Mouse (Mus musculus) MEL (cell line): ENCODE data around the gene Ift20. TPM values are rescaled to one million over a fixed set of nuclear protein-coding genes. Genes with fewer than 3 reads are reported as not detected.

Experiments
- DNase-seq: peaks from one replicate; pipeline ENCODE4 v3.0.0; 2011; ENCODE audit warnings: low read depth, low spot score
- H3K27ac ChIP-seq: 2 replicates; pipeline ENCODE4 v1.5.1; 2012; ENCODE audit warnings: low read depth, mild to moderate bottlenecking, control low read depth, low read length, moderate library complexity; ENCODE audit not compliant: control insufficient read depth
- H3K27me3 ChIP-seq, 2 experiments: fragments of 150-350 bp in 1 of 2; sonication (generic) in 1 of 2; 2 replicates each; pipeline ENCODE4 v1.6.1; 2012; ENCODE audit warnings: low read length in 2 of 2, mild to moderate bottlenecking in 2 of 2, improper control_type of control experiment in 1 of 2, moderate library complexity in 1 of 2; ENCODE audit not compliant: insufficient read depth in 2 of 2, control insufficient read depth in 1 of 2
- H3K36me3 ChIP-seq, 2 experiments: 2 replicates each; pipeline ENCODE4 v1.6.1; 2012 to 2014; ENCODE audit warnings: low read length in 2 of 2, improper control_type of control experiment in 1 of 2, inconsistent platforms in 1 of 2, mild to moderate bottlenecking in 1 of 2; ENCODE audit not compliant: insufficient read depth in 2 of 2, control insufficient read depth in 1 of 2
- H3K4me1 ChIP-seq, 2 experiments: fragments of 150-350 bp in 1 of 2; sonication (generic) in 1 of 2; 2 replicates each; pipeline ENCODE4 v1.6.1; 2012; ENCODE audit warnings: low read length in 2 of 2, improper control_type of control experiment in 1 of 2, mild to moderate bottlenecking in 1 of 2; ENCODE audit not compliant: insufficient read depth in 2 of 2, control insufficient read depth in 1 of 2
- H3K4me3 ChIP-seq, 2 experiments: fragments of 150-350 bp in 1 of 2; sonication (generic) in 1 of 2; 2 replicates each; pipeline ENCODE4 v1.5.1; 2012; ENCODE audit warnings: low read depth in 2 of 2, low read length in 2 of 2, mild to moderate bottlenecking in 2 of 2, moderate library complexity in 2 of 2, control low read depth in 1 of 2, improper control_type of control experiment in 1 of 2; ENCODE audit not compliant: control insufficient read depth in 1 of 2, insufficient read depth in 1 of 2
- H3K79me2 ChIP-seq: 2 replicates; pipeline ENCODE4 v1.6.1; 2012; ENCODE audit warnings: mild to moderate bottlenecking, low read length, moderate library complexity; ENCODE audit not compliant: control insufficient read depth, poor library complexity, insufficient read depth
- H3K9ac ChIP-seq: 2 replicates; pipeline ENCODE4 v1.6.1; 2012; ENCODE audit warnings: low read depth, mild to moderate bottlenecking, control low read depth, low read length, moderate library complexity; ENCODE audit not compliant: control insufficient read depth, poor library complexity, severe bottlenecking
- H3K9me3 ChIP-seq: fragments of 150-350 bp; sonication (generic); replicated peaks from 2 replicates; pipeline ENCODE4 v1.6.1; 2012; ENCODE audit warnings: mild to moderate bottlenecking, low read length, improper control_type of control experiment, moderate library complexity; ENCODE audit not compliant: insufficient read depth
- BHLHE40 ChIP-seq: IDR thresholded peaks from 2 replicates; pipeline ENCODE4 v1.6.1; 2012; ENCODE audit warnings: low read depth, mild to moderate bottlenecking, inconsistent platforms, low read length, improper control_type of control experiment, borderline replicate concordance
- CHD1 ChIP-seq: IDR thresholded peaks from 2 replicates; pipeline ENCODE4 v1.6.1; 2012; ENCODE audit warnings: low read depth, mild to moderate bottlenecking, inconsistent platforms, low read length, improper control_type of control experiment
- CHD2 ChIP-seq: IDR thresholded peaks from 2 replicates; pipeline ENCODE4 v1.6.1; 2011; ENCODE audit warnings: low read length, improper control_type of control experiment
- CTCF ChIP-seq, 3 experiments: IDR thresholded peaks in 2 of 3; conservative IDR thresholded peaks in 1 of 3; 2 replicates each; pipeline ENCODE4 v1.5.1; 2011 to 2012; ENCODE audit warnings: low read length in 3 of 3, low read depth in 2 of 3, mild to moderate bottlenecking in 2 of 3, improper control_type of control experiment in 1 of 3, inconsistent platforms in 1 of 3, mixed read lengths in 1 of 3, moderate library complexity in 1 of 3; ENCODE audit not compliant: control insufficient read depth in 1 of 3, insufficient read depth in 1 of 3, poor library complexity in 1 of 3, severe bottlenecking in 1 of 3
- E2F4 ChIP-seq: IDR thresholded peaks from 2 replicates; pipeline ENCODE4 v1.6.1; 2011; ENCODE audit warnings: low read depth, low read length, improper control_type of control experiment, borderline replicate concordance
- ELF1 ChIP-seq: IDR thresholded peaks from 2 replicates; pipeline ENCODE4 v1.6.1; 2014; ENCODE audit warnings: low read depth, mild to moderate bottlenecking, inconsistent platforms, low read length, improper control_type of control experiment, moderate library complexity
- EP300 ChIP-seq, 2 experiments: IDR thresholded peaks; 2 replicates each; pipeline ENCODE4 v1.6.1; 2011; ENCODE audit warnings: improper control_type of control experiment in 2 of 2, low read length in 2 of 2, low read depth in 1 of 2, mild to moderate bottlenecking in 1 of 2
- ETS1 ChIP-seq: IDR thresholded peaks from 2 replicates; pipeline ENCODE4 v1.6.1; 2012; ENCODE audit warnings: low read depth, mild to moderate bottlenecking, inconsistent platforms, low read length, improper control_type of control experiment, moderate library complexity
- GABPA ChIP-seq: IDR thresholded peaks from 2 replicates; pipeline ENCODE4 v1.6.1; 2012; ENCODE audit warnings: low read depth, mild to moderate bottlenecking, inconsistent platforms, low read length, improper control_type of control experiment, moderate library complexity
- GATA1 ChIP-seq: IDR thresholded peaks from 2 replicates; pipeline ENCODE4 v1.6.1; 2011; ENCODE audit warnings: low read depth, low read length, improper control_type of control experiment
- HCFC1 ChIP-seq: IDR thresholded peaks from 2 replicates; pipeline ENCODE4 v1.6.1; 2012; ENCODE audit warnings: low read depth, mild to moderate bottlenecking, inconsistent platforms, low read length, improper control_type of control experiment, moderate library complexity
- JUND ChIP-seq: IDR thresholded peaks from 2 replicates; pipeline ENCODE4 v1.6.1; 2011; ENCODE audit warnings: low read depth, mild to moderate bottlenecking, improper control_type of control experiment, low read length
- KAT2A ChIP-seq: conservative IDR thresholded peaks from 2 replicates; pipeline ENCODE4 v1.6.1; 2012; ENCODE audit warnings: low read depth, low read length, improper control_type of control experiment, inconsistent platforms
- MAX ChIP-seq: IDR thresholded peaks from 2 replicates; pipeline ENCODE4 v1.6.1; 2011; ENCODE audit warnings: low read length, improper control_type of control experiment
- MAZ ChIP-seq: IDR thresholded peaks from 2 replicates; pipeline ENCODE4 v1.6.1; 2012; ENCODE audit warnings: low read depth, mild to moderate bottlenecking, inconsistent platforms, low read length, improper control_type of control experiment
- MEF2A ChIP-seq: IDR thresholded peaks from 2 replicates; pipeline ENCODE4 v1.6.1; 2014; ENCODE audit warnings: low read depth, mild to moderate bottlenecking, inconsistent platforms, low read length, improper control_type of control experiment; ENCODE audit not compliant: poor library complexity, insufficient replicate concordance, severe bottlenecking; ENCODE audit errors: extremely low read depth
- MXI1 ChIP-seq: IDR thresholded peaks from 2 replicates; pipeline ENCODE4 v1.6.1; 2011; ENCODE audit warnings: mild to moderate bottlenecking, low read depth, low read length, improper control_type of control experiment
- MYB ChIP-seq: IDR thresholded peaks from 2 replicates; pipeline ENCODE4 v1.6.1; 2011; ENCODE audit warnings: mild to moderate bottlenecking, low read depth, low read length, improper control_type of control experiment
- MYC ChIP-seq: IDR thresholded peaks from 2 replicates; pipeline ENCODE4 v1.6.1; 2011; ENCODE audit warnings: low read depth, mild to moderate bottlenecking, low read length, improper control_type of control experiment, moderate library complexity
- NELFE ChIP-seq: IDR thresholded peaks from 2 replicates; pipeline ENCODE4 v1.6.1; 2011; ENCODE audit warnings: low read depth, low read length, improper control_type of control experiment
- NRF1 ChIP-seq: IDR thresholded peaks from 2 replicates; pipeline ENCODE4 v1.6.1; 2014; ENCODE audit warnings: low read depth, mild to moderate bottlenecking, inconsistent platforms, low read length, improper control_type of control experiment, moderate library complexity; ENCODE audit not compliant: poor library complexity, insufficient read depth, severe bottlenecking
- POLR2A ChIP-seq, 2 experiments: IDR thresholded peaks; 2 replicates each; pipeline ENCODE4 v1.6.1; 2011 to 2012; ENCODE audit warnings: low read length in 2 of 2, mild to moderate bottlenecking in 2 of 2, control low read depth in 1 of 2, improper control_type of control experiment in 1 of 2, low read depth in 1 of 2, moderate library complexity in 1 of 2; ENCODE audit not compliant: control insufficient read depth in 1 of 2, insufficient read depth in 1 of 2, poor library complexity in 1 of 2
- POLR2AphosphoS2 ChIP-seq: IDR thresholded peaks from 2 replicates; pipeline ENCODE4 v1.6.1; 2011; ENCODE audit warnings: low read length, improper control_type of control experiment
- POLR2AphosphoS5 ChIP-seq: IDR thresholded peaks from 2 replicates; pipeline ENCODE4 v1.6.1; 2012; ENCODE audit warnings: low read depth, borderline replicate concordance, mild to moderate bottlenecking, inconsistent platforms, low read length, moderate library complexity, mixed read lengths
- RAD21 ChIP-seq: IDR thresholded peaks from 2 replicates; pipeline ENCODE4 v1.6.1; 2011; ENCODE audit warnings: mild to moderate bottlenecking, low read depth, low read length, improper control_type of control experiment
- RCOR1 ChIP-seq: IDR thresholded peaks from 2 replicates; pipeline ENCODE4 v1.6.1; 2012; ENCODE audit warnings: low read depth, mild to moderate bottlenecking, inconsistent platforms, low read length, improper control_type of control experiment
- SIN3A ChIP-seq: IDR thresholded peaks from 2 replicates; pipeline ENCODE4 v1.6.1; 2012; ENCODE audit warnings: low read length, improper control_type of control experiment, inconsistent platforms
- SMC3 ChIP-seq: IDR thresholded peaks from 2 replicates; pipeline ENCODE4 v1.6.1; 2011; ENCODE audit warnings: low read depth, low read length, improper control_type of control experiment
- TAL1 ChIP-seq: IDR thresholded peaks from 2 replicates; pipeline ENCODE4 v1.6.1; 2012; ENCODE audit warnings: mild to moderate bottlenecking, inconsistent platforms, low read length, moderate library complexity, mixed read lengths
- TBP ChIP-seq: IDR thresholded peaks from 2 replicates; pipeline ENCODE4 v1.8.0; 2011; ENCODE audit warnings: low read depth, low read length, improper control_type of control experiment
- TCF12 ChIP-seq: IDR thresholded peaks from 2 replicates; pipeline ENCODE4 v1.6.1; 2014; ENCODE audit warnings: low read depth, mild to moderate bottlenecking, inconsistent platforms, low read length, improper control_type of control experiment, moderate library complexity
- USF1 ChIP-seq: IDR thresholded peaks from 2 replicates; pipeline ENCODE4 v1.6.1; 2014; ENCODE audit warnings: low read depth, mild to moderate bottlenecking, inconsistent platforms, low read length, improper control_type of control experiment, moderate library complexity
- USF2 ChIP-seq, 2 experiments: IDR thresholded peaks; 2 replicates each; pipeline ENCODE4 v1.6.1; 2011 to 2012; ENCODE audit warnings: improper control_type of control experiment in 2 of 2, low read length in 2 of 2, borderline replicate concordance in 1 of 2, inconsistent platforms in 1 of 2, low read depth in 1 of 2, mild to moderate bottlenecking in 1 of 2; ENCODE audit not compliant: insufficient read depth in 1 of 2
- ZC3H11A ChIP-seq: IDR thresholded peaks from 2 replicates; pipeline ENCODE4 v1.6.1; 2012; ENCODE audit warnings: low read depth, mild to moderate bottlenecking, inconsistent platforms, low read length, improper control_type of control experiment
- ZMIZ1 ChIP-seq: IDR thresholded peaks from 2 replicates; pipeline ENCODE4 v1.6.1; 2012; ENCODE audit warnings: low read depth, mild to moderate bottlenecking, inconsistent platforms, low read length, improper control_type of control experiment, moderate library complexity
- ZNF384 ChIP-seq: IDR thresholded peaks from 2 replicates; pipeline ENCODE4 v1.6.1; 2012; ENCODE audit warnings: low read depth, mild to moderate bottlenecking, inconsistent platforms, low read length, improper control_type of control experiment
- polyA plus RNA-seq, 2 experiments: library from polyadenylated mRNA; stranded (reverse) in 1 of 2; unstranded in 1 of 2; fragments of >175 nt in 1 of 2; fragments of >200 nt in 1 of 2; gene quantifications; 2 replicates each; pipeline versions ENCODE4 v1.2.1 to v1.2.4; 2012; ENCODE audit warnings: low replicate concordance in 2 of 2, low read depth in 1 of 2; ENCODE audit not compliant: insufficient read length in 2 of 2, insufficient read depth in 1 of 2, missing spikeins in 1 of 2
- total RNA-seq: library from RNA; depleted of rRNA; stranded (reverse); fragments of 300-350 nt; gene quantifications from 2 replicates; pipeline ENCODE4 v1.2.3, GENCODE M21; 2012; rRNA removed

The Ift20 gene
- 153 and 196 TPM in 2 replicates for total RNA-seq
- 100 to 1,000 TPM in 1 of 2 experiments, not detected in 1; 128 TPM for polyA plus RNA-seq

DNA sequence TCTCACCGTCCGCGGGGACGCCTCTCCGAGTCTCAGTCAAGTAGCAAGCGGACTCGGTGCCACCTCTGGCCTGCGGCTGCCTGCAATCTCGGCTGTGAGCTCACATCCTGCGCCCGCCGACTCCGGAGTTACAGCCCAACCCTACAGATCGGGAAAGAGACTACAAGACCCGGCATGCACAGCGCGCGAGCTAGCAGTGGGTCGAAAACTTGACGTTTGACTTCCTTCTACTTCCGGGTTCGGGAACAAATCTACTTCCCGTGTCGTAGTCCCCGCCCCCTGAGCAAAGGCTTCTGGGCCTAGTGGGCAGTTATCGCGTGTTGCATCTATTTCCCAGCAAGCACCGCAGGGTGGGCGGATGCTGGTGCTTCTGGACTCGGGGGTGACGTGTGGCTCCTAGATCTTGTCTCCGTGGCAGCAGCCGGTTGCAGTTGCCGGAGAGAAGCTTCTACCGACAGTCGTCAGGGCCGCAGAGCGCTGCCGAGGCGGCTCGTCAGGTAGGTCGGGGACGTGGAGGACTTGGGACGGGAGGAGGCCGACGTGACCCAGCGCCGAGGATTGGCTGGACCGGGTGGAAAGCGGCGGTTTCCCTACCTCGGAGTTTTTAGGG lies at the start of gene Ift20, which contains the start of gene Tnfaip1:
TSS of gene Ift20 (plus strand) at position 282 of the 610 bp plus-strand sequence.
TSS of gene Tnfaip1 (minus strand) at position 253 of the 610 bp plus-strand sequence.
- Histone ChIP-seq H3K4me3 (peak within 1 kb of the TSS; percentile 76 to 87), H3K36me3 (peaks cover 4 to 25% of the 10 kb centered on the region in 2 experiments), H3K27ac (peak within 1 kb of the TSS; percentile 66), H3K79me2 (peaks cover 23% of the 10 kb centered on the region), H3K9ac (peak within 1 kb of the TSS; percentile 87), H3K4me1 (peaks cover 0 to 34% of the 10 kb centered on the region in 2 experiments; a peak in 3 of 4 replicates), H3K27me3 (no peaks in the 10 kb centered on the region), H3K9me3 (no peaks in the 10 kb centered on the region)
- DNase-seq = peak; percentile 100
- peak; percentile 96 for TF ChIP-seq MXI1
- TF ChIP-seq POLR2AphosphoS5 = no peak
- TF ChIP-seq POLR2A (IDR thresholded peaks at IDR 0.05; ENCODE audit: control insufficient read depth in 1 of 2, insufficient read depth in 1 of 2, low read depth in 1 of 2, low read length in 2 of 2, poor library complexity in 1 of 2) = peak; percentile 93 to 99
- no peak; the same call in 1 of the 2 replicates for TF ChIP-seq ZNF384
- peak; percentile 96 for TF ChIP-seq GATA1
- TF ChIP-seq MAX = peak; percentile 80; the same call in 1 of the 2 replicates
- TF ChIP-seq JUND = no peak
- TF ChIP-seq KAT2A = peak; percentile 99
- no peak for TF ChIP-seq RAD21
- TF ChIP-seq CHD1 = no peak
- peak; percentile 89 for TF ChIP-seq MYC
- TF ChIP-seq USF1 = peak; percentile 68
- TF ChIP-seq NELFE = peak; percentile 98
- peak; percentile 96 for TF ChIP-seq POLR2AphosphoS2
- peak; percentile 96 for TF ChIP-seq ZMIZ1
- 0 out of 6 replicates have a peak, but pooled peaks of 1 of the 3 experiments have one; percentile 5 for TF ChIP-seq CTCF (IDR thresholded peaks at IDR 0.05 in 2 of 3, conservative IDR thresholded peaks at IDR 0.05 in 1 of 3; ENCODE audit: control insufficient read depth in 1 of 3, insufficient read depth in 1 of 3, low read depth in 2 of 3, low read length in 3 of 3, poor library complexity in 1 of 3, severe bottlenecking in 1 of 3)
- peak; percentile 92 for TF ChIP-seq ETS1
- TF ChIP-seq USF2 (IDR thresholded peaks at IDR 0.05; ENCODE audit: borderline replicate concordance in 1 of 2, insufficient read depth in 1 of 2, low read depth in 1 of 2, low read length in 2 of 2) = no peak
- TF ChIP-seq GABPA = peak; percentile 51; the same call in 1 of the 2 replicates
- peak; percentile 50; the same call in 1 of the 2 replicates for TF ChIP-seq MYB
- TF ChIP-seq EP300 (IDR thresholded peaks at IDR 0.05; ENCODE audit: low read depth in 1 of 2, low read length in 2 of 2) = peak in 1 of 2 experiments; percentile 62; a peak in 2 of 4 replicates
- peak; percentile 4; the same call in 1 of the 2 replicates for TF ChIP-seq BHLHE40
- peak; percentile 9; the same call in 1 of the 2 replicates for TF ChIP-seq SMC3
- peak; percentile 98 for TF ChIP-seq SIN3A
- TF ChIP-seq MAZ = 0 out of 2 replicates have a peak, but pooled peaks have one; percentile 86
- TF ChIP-seq RCOR1 = peak; percentile 83
- TF ChIP-seq ZC3H11A = no peak
- peak; percentile 100 for TF ChIP-seq HCFC1
- no peak for TF ChIP-seq E2F4
- TF ChIP-seq NRF1 = peak; percentile 56
- TF ChIP-seq CHD2 = peak; percentile 91
- TF ChIP-seq TAL1 = no peak
- TF ChIP-seq TBP = peak; percentile 88
- no peak for TF ChIP-seq MEF2A
- TF ChIP-seq ELF1 = peak; percentile 92
- peak; percentile 84 for TF ChIP-seq TCF12
